Mouse (Mus musculus) Patski (cell line): ENCODE results near the gene Parp1. TPM values are rescaled to one million over a fixed set of nuclear protein-coding genes. Genes with fewer than 3 reads are reported as not detected.
"Not testable (repeated sequence)": the region's sequence is repeated elsewhere in the genome, so short reads cannot be mapped to it uniquely, and the experiment has no call there.

ENCODE experiments used
- ATAC-seq: fragments of 100-300 bp; one replicate; pipeline ENCODE4 v1.8.0; 2021
- CTCF ChIA-PET: fragments of 350-600 bp; sonication (Branson Sonifier 250); formaldehyde crosslinking; loops from one replicate; lab custom pipeline; 2022; ENCODE audit warnings: inconsistent platforms; lab: Charles Lee
- POLR2A ChIA-PET: fragments of 350-600 bp; sonication (Branson Sonifier 250); formaldehyde crosslinking; loops from one replicate; lab custom pipeline; 2022; ENCODE audit warnings: antibody characterized with exemption, inconsistent platforms; lab: Charles Lee
- DNase-seq: peaks from one replicate; pipeline ENCODE4 v3.0.0-alpha.2; 2011; ENCODE audit warnings: low read depth, low spot score
- H3K27me3 ChIP-seq: fragments of 371-371 bp; one replicate; pipeline ENCODE4 v1.5.1; 2021
- CTCF ChIP-seq: fragments of 100-300 bp; IDR thresholded peaks from one replicate; pipeline ENCODE4 v1.5.1; 2021
- in situ Hi-C: fragments of 300-500 bp; cut with MboI; formaldehyde crosslinking; loops from 3 replicates; pipeline ENCODE4 v1.11.1; 2018; ENCODE audit warnings: low pct_unique_long_range_greater_than_20kb, mixed read lengths
- polyA plus RNA-seq: library from polyadenylated mRNA; unstranded; gene quantifications from one replicate; pipeline ENCODE4 v1.2.3, GENCODE M21; 2021

The Parp1 gene
- polyA plus RNA-seq, 1 experiment from 2014 or later: 99.1 TPM

GRCm38 (mm10) chr1:180577837-180578236 lies 9.1 kb downstream of the Parp1 start:
- TF ChIP-seq CTCF: no peak
- no peaks in the 10 kb centered on the region for H3K27me3 ChIP-seq
- ChIA-PET CTCF (no interaction called here), POLR2A (no interaction called here)
- ATAC-seq (no peak), DNase-seq (no peak)
- in situ Hi-C loops: no loop called here

- ChIA-PET CTCF (no interaction called here), POLR2A (no interaction called here)
- ATAC-seq (no peak), DNase-seq (no peak)
- in situ Hi-C loops: no loop called here
- TF ChIP-seq CTCF: no peak
- H3K27me3 ChIP-seq: no peaks in the 10 kb centered on the region
Measured at GRCm38 (mm10) chr1:180587792-180588442, 19.2 kb downstream of the Parp1 start.

- ChIA-PET CTCF (no interaction called here), POLR2A (no interaction called here)
- ATAC-seq: no peak
- H3K27me3 ChIP-seq: no peaks in the 10 kb centered on the region
- TF ChIP-seq CTCF: no peak
- no peak for DNase-seq
- in situ Hi-C loops: no loop called here
Measured at GRCm38 (mm10) chr1:180600578-180600977, 31.9 kb downstream of the Parp1 start.

GRCm38 (mm10) chr1:180601806-180602205 lies 33.1 kb downstream of the Parp1 start:
- ATAC-seq (no peak), DNase-seq (no peak)
- in situ Hi-C loops: no loop called here
- CTCF ChIA-PET: no interaction called here
- POLR2A ChIA-PET: no interaction called here
- no peaks in the 10 kb centered on the region for H3K27me3 ChIP-seq
- no peak for TF ChIP-seq CTCF

- ChIA-PET CTCF (no interaction called here), POLR2A (no interaction called here)
- in situ Hi-C loops: no loop called here
- ATAC-seq (no peak), DNase-seq (no peak)
- TF ChIP-seq CTCF: no peak
- H3K27me3 ChIP-seq: no peaks in the 10 kb centered on the region
Measured at GRCm38 (mm10) chr1:180604579-180604978, 35.9 kb downstream of the Parp1 start.

GRCm38 (mm10) chr1:180606106-180606505 lies 37.4 kb downstream of the Parp1 start:
- TF ChIP-seq CTCF: no peak
- POLR2A ChIA-PET: interaction anchor here (0.6 to 1.3 kb wide), 2 partner anchors 33 to 35 kb away, joined by 3 to 4 read pairs; no protein-coding TSS in a partner anchor
- ATAC-seq (no peak), DNase-seq (no peak)
- no peaks in the 10 kb centered on the region for H3K27me3 ChIP-seq
- CTCF ChIA-PET: interaction anchor here (0.8 kb wide), 1 partner anchor 16 kb away, joined by 3 read pairs; no protein-coding TSS in a partner anchor
- in situ Hi-C loops: no loop called here

- ATAC-seq (no peak), DNase-seq (no peak)
- in situ Hi-C loops: no loop called here
- ChIA-PET POLR2A (interaction anchor here (0.6 to 1.3 kb wide), 2 partner anchors 32 to 36 kb away, joined by 3 to 4 read pairs; no protein-coding TSS in a partner anchor), CTCF (interaction anchor here (1.6 kb wide), 1 partner anchor 34 kb away, joined by 3 read pairs; the partner anchor contains the start of gene Lin9)
- H3K27me3 ChIP-seq: no peaks in the 10 kb centered on the region
- no peak for TF ChIP-seq CTCF
Measured at GRCm38 (mm10) chr1:180606796-180607577, 38.3 kb downstream of the Parp1 start.

- in situ Hi-C loops: no loop called here
- CTCF ChIA-PET: interaction anchor here (1.6 kb wide), 1 partner anchor 33 kb away, joined by 3 read pairs; the partner anchor contains the start of gene Lin9
- ATAC-seq (no peak), DNase-seq (no peak)
- no peak for TF ChIP-seq CTCF
- no peaks in the 10 kb centered on the region for H3K27me3 ChIP-seq
- POLR2A ChIA-PET: interaction anchor here (1.3 kb wide), 1 partner anchor 31 kb away, joined by 3 read pairs; no protein-coding TSS in a partner anchor
Measured at GRCm38 (mm10) chr1:180607578-180607879, 38.8 kb downstream of the Parp1 start.

- CTCF ChIA-PET, in situ Hi-C loops, H3K27me3 ChIP-seq, POLR2A ChIA-PET, DNase-seq, ATAC-seq: not testable (repeated sequence)
Measured at GRCm38 (mm10) chr1:180611842-180612241, 43.1 kb downstream of the Parp1 start.

- CTCF ChIA-PET: interaction anchor here (1.0 kb wide), 1 partner anchor 9 kb away, joined by 3 read pairs; no protein-coding TSS in a partner anchor
- no peak for TF ChIP-seq CTCF
- POLR2A ChIA-PET: no interaction called here
- in situ Hi-C loops: no loop called here
- ATAC-seq: no peak
- DNase-seq: no peak
- no peaks in the 10 kb centered on the region for H3K27me3 ChIP-seq
Measured at GRCm38 (mm10) chr1:180616762-180617161, 48.0 kb downstream of the Parp1 start.

GRCm38 (mm10) chr1:180622389-180622788 lies 53.7 kb downstream of the Parp1 start:
- no peaks in the 10 kb centered on the region for H3K27me3 ChIP-seq
- TF ChIP-seq CTCF: no peak
- ChIA-PET CTCF (no interaction called here), POLR2A (interaction anchor here (1.1 kb wide), 1 partner anchor 139 kb away, joined by 3 read pairs; no protein-coding TSS in a partner anchor)
- in situ Hi-C loops: no loop called here
- ATAC-seq (no peak), DNase-seq (no peak)
